Mouse (Mus musculus): Measurements from ENCODE around the gene Pklr. TPM values are rescaled to one million over a fixed set of nuclear protein-coding genes. Genes with fewer than 3 reads are reported as not detected.

Gene Pklr
- polyA plus RNA-seq, 1 experiment from 2014 or later: 0.05 TPM

- Histone ChIP-seq H3K4me3 (no peak overlapping the region), H3K27ac (no peak overlapping the region), H3K4me1 (peaks cover 21% of the 10 kb centered on the region), H3K9ac (no peak overlapping the region), H3K4me2 (no peak overlapping the region), H3K36me3 (replicated peaks) (peaks cover 24% of the 10 kb centered on the region; the same call in 1 of the 2 replicates), H3K27me3 (replicated peaks) (no peaks in the 10 kb centered on the region), H3K9me3 (no peaks in the 10 kb centered on the region)
- ATAC-seq (replicated peaks): no peak
- 93% methylated on average over 19 of the region's 19 CpGs for WGBS
These were observed 31.0 kb downstream of the Pklr start for GRCm38 (mm10) chr3:89166945-89167344.

GRCm38 (mm10) chr3:89174844-89175243, 38.9 kb downstream of the Pklr start:
- ATAC-seq (replicated peaks): no peak
- Histone ChIP-seq H3K4me3 (no peak overlapping the region), H3K4me1 (peaks cover 19% of the 10 kb centered on the region), H3K36me3 (replicated peaks) (peaks cover 57% of the 10 kb centered on the region), H3K27me3 (replicated peaks) (no peaks in the 10 kb centered on the region), H3K9me3 (no peaks in the 10 kb centered on the region), H3K4me2 (no peak overlapping the region), H3K27ac (no peak overlapping the region), H3K9ac (no peak overlapping the region)
- 94% methylated on average over 11 of the region's 11 CpGs for WGBS

- H3K27me3 ChIP-seq (replicated peaks): no peaks in the 10 kb centered on the region
- H3K27ac ChIP-seq: no peak overlapping the region
- WGBS: 93% methylated on average over 10 of the region's 10 CpGs
- H3K36me3 ChIP-seq (replicated peaks): peaks cover 56% of the 10 kb centered on the region
- ATAC-seq (replicated peaks): no peak
- peaks cover 19% of the 10 kb centered on the region for H3K4me1 ChIP-seq
- H3K9me3 ChIP-seq: no peaks in the 10 kb centered on the region
- H3K4me3 ChIP-seq: no peak overlapping the region
- no peak overlapping the region for H3K4me2 ChIP-seq
- H3K9ac ChIP-seq: no peak overlapping the region
These were observed 39.6 kb downstream of the Pklr start for GRCm38 (mm10) chr3:89175544-89175943.

- H3K4me2 ChIP-seq: no peak overlapping the region
- H3K36me3 ChIP-seq (replicated peaks): peaks cover 58% of the 10 kb centered on the region
- 86% methylated on average over 7 of the region's 7 CpGs for WGBS
- 0 out of 2 replicates have a peak overlapping the region, but pooled peaks have one; percentile 6 for H3K4me3 ChIP-seq
- H3K4me1 ChIP-seq: peaks cover 19% of the 10 kb centered on the region
- no peak overlapping the region for H3K9ac ChIP-seq
- no peak overlapping the region for H3K27ac ChIP-seq
- H3K27me3 ChIP-seq (replicated peaks): no peaks in the 10 kb centered on the region
- H3K9me3 ChIP-seq: no peaks in the 10 kb centered on the region
- peak; percentile 5; the same call in 1 of the 2 replicates for ATAC-seq (replicated peaks)
These were observed 40.5 kb downstream of the Pklr start for GRCm38 (mm10) chr3:89176421-89176820.

- ATAC-seq (replicated peaks): peak; percentile 98
- H3K36me3 ChIP-seq (replicated peaks): peaks cover 53% of the 10 kb centered on the region
- 0% methylated on average over 43 of the region's 43 CpGs for WGBS
These were observed 41.5 kb downstream of the Pklr start, which contains the start of gene Scamp3 for GRCm38 (mm10) chr3:89177242-89178106. Scamp3 (plus strand) TSS chr3:89177473.

GRCm38 (mm10) chr3:89178107-89178385, 42.1 kb downstream of the Pklr start:
- Histone ChIP-seq H3K4me3 (peak overlapping the region; percentile 62), H3K36me3 (replicated peaks) (peaks cover 48% of the 10 kb centered on the region), H3K9ac (peak overlapping the region; percentile 62), H3K4me2 (peak overlapping the region; percentile 92), H3K4me1 (peaks cover 22% of the 10 kb centered on the region), H3K27me3 (replicated peaks) (no peaks in the 10 kb centered on the region), H3K9me3 (no peaks in the 10 kb centered on the region), H3K27ac (peak overlapping the region; percentile 74)
- ATAC-seq (replicated peaks): no peak
- 13% methylated on average over 6 of the region's 6 CpGs for WGBS

More at GRCm38 (mm10) chr3:89177242-89178106, 41.5 kb downstream of the Pklr start, which contains the start of gene Scamp3:
- H3K27ac ChIP-seq: peak within 1 kb of the TSS; percentile 74
- H3K9ac ChIP-seq: peak within 1 kb of the TSS; percentile 62
- peak within 1 kb of the TSS; percentile 62 for H3K4me3 ChIP-seq
- H3K27me3 ChIP-seq (replicated peaks): no peaks in the 10 kb centered on the region
- peaks cover 19% of the 10 kb centered on the region for H3K4me1 ChIP-seq
- H3K9me3 ChIP-seq: no peaks in the 10 kb centered on the region
- peak within 1 kb of the TSS; percentile 92 for H3K4me2 ChIP-seq

- no peaks in the 10 kb centered on the region for H3K9me3 ChIP-seq
- H3K27ac ChIP-seq: no peak overlapping the region
- WGBS: 93% methylated on average over 11 of the region's 11 CpGs
- H3K27me3 ChIP-seq (replicated peaks): no peaks in the 10 kb centered on the region
- H3K4me2 ChIP-seq: peak overlapping the region; percentile 92
- ATAC-seq (replicated peaks): no peak
- H3K4me3 ChIP-seq: no peak overlapping the region
- peaks cover 29% of the 10 kb centered on the region for H3K4me1 ChIP-seq
- H3K9ac ChIP-seq: no peak overlapping the region
- peaks cover 38% of the 10 kb centered on the region for H3K36me3 ChIP-seq (replicated peaks)
These were observed 43.1 kb downstream of the Pklr start for GRCm38 (mm10) chr3:89179056-89179455.

GRCm38 (mm10) chr3:89181749-89182500, 46.0 kb downstream of the Pklr start:
- Histone ChIP-seq H3K9ac (no peak overlapping the region), H3K27me3 (replicated peaks) (no peaks in the 10 kb centered on the region), H3K4me1 (peaks cover 42% of the 10 kb centered on the region), H3K36me3 (replicated peaks) (peaks cover 21% of the 10 kb centered on the region), H3K4me2 (no peak overlapping the region), H3K4me3 (no peak overlapping the region), H3K27ac (no peak overlapping the region), H3K9me3 (no peaks in the 10 kb centered on the region)
- WGBS: 96% methylated on average over 27 of the region's 27 CpGs
- ATAC-seq (replicated peaks): no peak

- Histone ChIP-seq H3K27me3 (replicated peaks) (no peaks in the 10 kb centered on the region), H3K4me3 (peak overlapping the region; percentile 73), H3K9me3 (no peaks in the 10 kb centered on the region), H3K4me2 (peak overlapping the region; percentile 97), H3K27ac (peak overlapping the region; percentile 93), H3K9ac (peak overlapping the region; percentile 89; the same call in 1 of the 2 replicates), H3K36me3 (replicated peaks) (peaks cover 21% of the 10 kb centered on the region), H3K4me1 (peaks cover 44% of the 10 kb centered on the region)
- 58% methylated on average over 7 of the region's 7 CpGs for WGBS
- ATAC-seq (replicated peaks): peak; percentile 38
These were observed 46.7 kb downstream of the Pklr start for GRCm38 (mm10) chr3:89182531-89183057.

- H3K9me3 ChIP-seq: no peaks in the 10 kb centered on the region
- H3K4me1 ChIP-seq: peaks cover 38% of the 10 kb centered on the region
- no peaks in the 10 kb centered on the region for H3K27me3 ChIP-seq (replicated peaks)
- peak within 1 kb of the TSS; percentile 93 for H3K27ac ChIP-seq
- H3K36me3 ChIP-seq (replicated peaks): peaks cover 21% of the 10 kb centered on the region
- H3K4me2 ChIP-seq: peak within 1 kb of the TSS; percentile 97
- H3K4me3 ChIP-seq: peak within 1 kb of the TSS; percentile 73
- WGBS: 6% methylated on average over 39 of the region's 39 CpGs
- peak within 1 kb of the TSS; percentile 89 for H3K9ac ChIP-seq
- ATAC-seq (replicated peaks): peak; percentile 94
These were observed 47.4 kb downstream of the Pklr start, which contains the start of gene Fam189b for GRCm38 (mm10) chr3:89183058-89183958. Fam189b (plus strand) TSS chr3:89183143.

- Histone ChIP-seq H3K4me2 (peak overlapping the region; percentile 97), H3K27me3 (replicated peaks) (no peaks in the 10 kb centered on the region), H3K4me1 (peaks cover 32% of the 10 kb centered on the region), H3K9me3 (no peaks in the 10 kb centered on the region), H3K27ac (peak overlapping the region; percentile 93), H3K36me3 (replicated peaks) (peaks cover 23% of the 10 kb centered on the region), H3K4me3 (peak overlapping the region; percentile 73), H3K9ac (peak overlapping the region; percentile 89)
- 0 out of 2 replicates have a peak, but pooled peaks have one; percentile 2 for ATAC-seq (replicated peaks)
- 69% methylated on average over 6 of the region's 6 CpGs for WGBS
These were observed 48.0 kb downstream of the Pklr start for GRCm38 (mm10) chr3:89183959-89184315.
